Mouse (Mus musculus): ENCODE data around the gene Dnmt3l.
A peak's percentile ranks its signal among the peaks of the same experiment; 100 is the strongest.

DNA sequence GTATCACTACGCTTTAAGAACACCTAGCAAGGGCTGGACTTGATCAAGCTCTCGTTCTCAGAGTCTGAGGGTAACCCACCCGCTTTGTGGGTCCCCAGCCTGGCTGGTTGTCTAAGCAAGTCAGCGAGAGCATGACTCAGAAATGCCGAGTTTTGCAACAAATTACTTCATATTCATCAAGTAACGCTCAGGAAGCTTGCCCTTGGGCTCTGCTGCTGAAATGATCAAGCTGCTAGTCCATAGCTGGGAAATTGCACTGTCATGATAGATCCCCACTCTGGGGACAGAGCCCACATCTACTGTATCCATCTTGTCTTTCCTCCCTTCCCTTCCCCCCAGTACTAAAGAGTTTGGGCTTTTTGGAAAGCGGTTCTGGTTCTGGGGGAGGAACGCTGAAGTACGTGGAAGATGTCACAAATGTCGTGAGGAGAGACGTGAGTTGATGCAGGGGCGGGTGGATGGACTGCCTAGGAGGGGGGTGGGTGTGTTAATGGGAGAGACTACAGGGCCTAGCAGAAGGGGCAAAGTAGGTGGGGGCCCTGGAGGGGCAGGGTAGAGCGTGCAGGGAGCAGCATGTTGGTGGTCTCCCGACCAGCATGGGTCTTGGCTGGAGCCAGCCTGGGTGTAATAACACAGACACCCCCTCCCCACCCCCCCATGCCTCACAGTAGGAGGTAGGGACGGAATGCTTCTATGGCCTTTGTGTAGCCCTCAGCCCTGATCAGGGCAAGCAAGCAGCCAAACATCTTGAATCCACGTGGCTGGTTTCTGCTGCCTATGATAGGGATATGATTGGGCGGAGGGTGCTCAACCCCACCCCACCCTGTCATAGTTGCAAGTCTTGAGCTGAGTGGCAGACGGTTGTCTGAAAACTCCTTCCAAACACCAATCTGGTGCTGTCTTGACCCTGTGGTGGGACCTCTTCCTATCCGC is 13.2 kb downstream of the Dnmt3l start:
- peak; percentile 18; the same call in 1 of the 2 replicates for TF ChIP-seq CTCF (IDR thresholded peaks at IDR 0.05; ENCODE audit: low read depth, low read length)
- TF ChIP-seq POLR2A (IDR thresholded peaks at IDR 0.05; ENCODE audit: borderline replicate concordance, low read depth, low read length) = no peak
